Mouse (Mus musculus) testis, adult 2 months (tissue): Measurements from ENCODE around the gene Htatip2.

Experiments
- CTCF ChIP-seq: fragments of 200-500 bp; IDR thresholded peaks from 2 replicates; pipeline ENCODE4 v1.5.1; 2012; ENCODE audit warnings: low read depth, mild to moderate bottlenecking, inconsistent platforms, low read length, moderate library complexity; ENCODE audit not compliant: control insufficient read depth, insufficient read depth, insufficient replicate concordance
- POLR2A ChIP-seq: fragments of 200-500 bp; IDR thresholded peaks from 2 replicates; pipeline ENCODE4 v1.6.1; 2012; ENCODE audit warnings: low read depth, mild to moderate bottlenecking, inconsistent platforms, low read length, moderate library complexity; ENCODE audit not compliant: control insufficient read depth

DNA sequence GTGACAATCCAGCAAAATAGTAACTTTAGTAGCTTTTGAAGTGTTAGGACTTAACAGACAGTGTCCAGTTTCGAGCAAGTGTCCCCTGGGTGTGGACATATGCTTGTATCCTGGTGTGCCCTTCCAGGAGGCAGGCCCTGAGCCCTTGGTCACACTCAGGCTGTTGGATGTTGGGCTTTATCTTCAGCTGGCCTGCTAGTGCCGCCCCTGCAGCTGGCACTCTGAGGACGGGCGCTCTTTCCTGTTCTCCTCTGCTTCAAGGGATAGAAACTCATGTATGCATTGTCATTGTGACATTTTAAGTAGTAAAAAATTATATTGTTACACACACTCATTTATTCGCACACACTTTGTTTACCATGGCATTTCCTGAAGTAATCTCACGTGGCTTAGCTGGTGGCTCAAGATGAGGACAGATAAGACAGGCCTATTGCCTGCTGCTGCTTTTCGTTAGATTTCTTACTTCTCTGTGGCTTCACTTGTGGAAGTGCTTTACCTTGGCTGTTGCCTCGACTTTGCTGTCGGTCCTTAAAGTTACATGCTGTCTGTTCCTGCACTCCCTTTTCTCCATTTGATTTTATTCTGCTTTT lies 48.3 kb downstream of the Htatip2 start:
- TF ChIP-seq POLR2A = no peak
- TF ChIP-seq CTCF = no peak
